Mouse (Mus musculus) monocyte, adult 2 months (primary cell): ENCODE measurements around the gene Sgip1.

Experiments
- DNase-seq, 2 experiments: peaks; one replicate each; pipeline ENCODE4 v3.0.0; 2022; ENCODE audit warnings: low spot score in 2 of 2, low read depth in 1 of 2

Sgip1 gene

DNA sequence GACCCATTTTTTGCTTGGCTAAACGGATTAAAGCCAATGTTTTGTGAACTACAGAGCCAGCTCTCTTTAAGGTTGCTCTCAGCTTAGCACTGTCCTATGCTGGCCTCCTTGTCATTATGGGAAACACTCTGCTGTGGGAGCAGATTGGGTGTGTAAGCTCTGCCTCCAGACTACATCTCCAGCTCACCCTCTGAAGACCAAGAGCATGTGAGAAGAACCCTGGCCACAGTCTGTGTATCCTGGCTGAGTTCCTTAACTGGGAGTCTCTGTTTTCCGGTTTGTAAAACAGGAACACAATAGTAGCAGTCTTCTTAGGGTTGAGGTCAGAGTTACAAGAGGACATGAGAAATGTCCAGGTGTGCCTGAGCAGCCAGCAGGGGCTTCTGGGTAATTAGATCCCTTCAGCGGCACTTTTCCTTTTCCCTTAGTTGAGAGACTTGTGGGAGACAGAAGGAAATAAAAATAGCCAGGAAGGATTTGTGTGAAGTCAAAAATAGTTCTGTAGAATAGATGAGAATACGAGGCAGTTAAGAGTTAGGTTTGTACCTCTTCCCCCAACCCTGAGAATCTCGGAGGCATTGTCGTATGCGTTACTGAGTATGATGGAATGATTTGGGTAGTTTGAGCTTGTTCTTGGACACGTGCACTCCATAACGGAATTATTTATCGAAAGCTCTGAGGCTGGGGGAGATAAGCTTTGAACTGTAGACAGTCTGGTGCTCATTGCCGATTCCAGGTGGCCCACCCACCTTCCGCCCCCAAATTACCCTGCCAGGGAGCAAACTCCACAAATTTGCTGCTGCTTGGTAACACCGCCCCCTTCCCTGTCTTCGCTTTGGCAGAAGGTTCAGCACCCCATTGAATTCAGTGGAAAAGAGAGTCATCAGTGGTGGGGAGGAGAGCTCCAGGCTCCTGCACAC, 146.9 kb downstream of the Sgip1 start:
- DNase-seq, result no peak

DNA sequence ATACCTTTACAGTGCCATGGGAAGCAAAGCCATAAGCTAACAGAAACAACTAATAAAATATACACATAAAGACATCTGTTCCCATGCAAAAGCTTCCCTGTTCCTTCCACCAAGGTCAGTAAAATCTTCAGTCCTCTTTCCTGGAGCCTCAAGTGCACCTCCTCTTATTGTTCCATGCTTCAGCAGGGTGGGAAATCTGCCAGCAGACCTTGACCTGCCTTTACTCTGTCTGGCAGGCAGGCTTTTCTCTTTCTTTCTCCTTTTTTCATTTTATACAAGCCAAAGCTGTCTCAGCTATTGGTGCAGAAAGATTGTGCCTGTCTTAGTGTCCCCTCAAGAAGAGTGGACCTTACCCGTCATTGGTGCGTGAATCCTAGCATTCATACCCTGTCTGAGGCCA, 154.8 kb downstream of the Sgip1 start:
- DNase-seq, result no peak

DNA sequence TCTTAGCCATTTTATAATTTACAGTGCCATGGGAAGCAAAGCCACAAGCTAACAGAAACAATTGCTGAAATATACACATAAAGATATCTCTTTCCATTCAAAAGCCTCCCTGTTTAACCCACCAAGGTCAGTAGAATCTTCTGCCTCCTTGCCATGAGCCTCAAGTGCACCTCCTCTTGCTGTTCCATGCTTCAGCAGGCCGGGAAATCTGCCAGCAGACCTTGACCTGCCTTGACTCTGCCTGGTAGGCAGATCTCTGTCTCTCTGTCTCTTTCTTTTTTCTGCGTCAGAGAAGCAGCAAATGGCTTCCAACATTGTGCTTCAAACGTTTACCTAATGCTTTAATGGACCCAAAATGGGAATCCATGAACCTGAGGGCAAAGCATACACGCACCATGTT, 157.9 kb downstream of the Sgip1 start:
- no peak for DNase-seq

DNA sequence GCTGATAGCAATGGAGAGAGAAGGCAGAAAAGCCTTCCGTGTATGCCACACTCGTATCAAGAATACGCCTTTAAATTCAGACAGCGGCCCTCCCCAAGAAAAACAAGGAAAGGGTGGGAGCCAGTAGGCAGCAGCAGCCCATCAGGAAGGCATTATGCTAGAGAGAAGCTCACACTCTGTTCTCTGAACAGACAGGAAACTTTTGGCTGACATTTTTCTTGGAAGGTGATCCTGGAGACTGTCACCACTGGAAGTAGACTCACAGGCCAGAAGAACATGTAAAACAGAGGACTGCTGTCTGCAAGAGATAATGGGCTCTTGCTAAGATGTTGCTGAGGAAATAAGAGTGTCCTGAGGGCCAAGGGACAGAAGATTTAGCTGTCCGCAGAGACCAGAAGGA, 158.6 kb downstream of the Sgip1 start:
- DNase-seq, result no peak

DNA sequence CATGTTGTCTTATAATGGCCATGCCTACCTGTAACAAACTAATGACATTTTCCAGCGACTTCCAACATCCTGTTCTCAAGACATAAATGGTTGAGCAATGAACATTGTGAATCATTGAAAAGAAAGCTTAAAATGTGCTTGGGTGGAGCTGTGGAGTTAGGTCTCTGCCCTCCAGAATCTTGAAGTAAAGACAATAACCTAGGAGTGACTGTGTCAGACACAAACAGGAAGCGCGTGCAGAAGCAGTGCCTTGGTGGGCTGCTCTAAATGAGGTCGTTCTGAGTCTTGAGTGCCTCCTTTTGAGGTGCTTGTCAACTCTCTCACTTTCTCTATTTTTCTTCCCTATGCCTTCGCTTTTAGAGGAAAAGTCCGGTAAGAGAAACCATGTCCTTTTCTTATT, 159.1 kb downstream of the Sgip1 start:
- DNase-seq, result no peak

DNA sequence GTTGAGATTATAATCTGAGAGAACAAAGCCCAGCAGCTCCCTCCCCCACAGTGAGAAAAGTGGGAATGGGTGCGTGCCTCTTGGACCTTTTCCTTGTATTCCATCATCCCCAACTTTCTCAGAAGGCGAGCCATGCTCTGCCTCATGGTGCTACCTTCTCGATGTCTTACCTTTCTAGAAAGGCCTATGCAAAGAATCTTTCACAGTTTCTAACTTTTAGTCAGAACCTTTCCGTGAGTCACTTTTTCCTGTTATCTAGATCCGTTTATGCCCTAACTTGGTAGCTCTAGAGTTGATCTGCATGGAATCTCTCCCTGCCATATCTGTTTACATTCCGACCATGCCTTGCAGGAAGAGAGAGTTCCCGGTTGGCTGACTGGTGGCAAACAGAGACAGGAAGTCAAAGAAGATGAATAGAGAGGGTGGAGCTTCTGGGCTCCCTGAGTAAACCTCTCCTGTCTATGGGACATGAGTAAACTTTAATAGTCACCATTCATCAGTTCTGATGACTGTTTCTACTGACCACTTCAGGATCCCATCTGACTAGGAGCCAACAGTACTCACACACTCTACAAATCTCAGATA, 166.8 kb downstream of the Sgip1 start:
- DNase-seq, result no peak

DNA sequence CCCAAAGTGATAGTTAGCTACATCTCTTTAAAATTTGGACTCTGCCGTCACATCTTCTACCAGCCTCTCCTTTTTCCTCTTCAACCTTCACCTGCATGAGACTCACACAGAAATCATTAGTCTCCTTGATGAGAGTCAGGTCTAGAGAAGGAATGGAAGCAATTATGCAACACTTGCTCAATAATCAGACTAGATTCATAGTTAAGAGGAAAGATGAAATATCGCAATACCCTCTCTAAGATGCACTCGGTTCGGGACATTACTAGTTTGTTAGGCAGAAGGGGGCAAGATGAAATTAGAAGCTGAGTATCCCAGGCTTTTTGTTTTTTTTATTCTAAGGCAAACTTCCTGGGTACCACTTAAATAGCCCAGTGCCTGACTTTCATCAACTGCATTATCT, 169.1 kb downstream of the Sgip1 start:
- DNase-seq, result no peak

DNA sequence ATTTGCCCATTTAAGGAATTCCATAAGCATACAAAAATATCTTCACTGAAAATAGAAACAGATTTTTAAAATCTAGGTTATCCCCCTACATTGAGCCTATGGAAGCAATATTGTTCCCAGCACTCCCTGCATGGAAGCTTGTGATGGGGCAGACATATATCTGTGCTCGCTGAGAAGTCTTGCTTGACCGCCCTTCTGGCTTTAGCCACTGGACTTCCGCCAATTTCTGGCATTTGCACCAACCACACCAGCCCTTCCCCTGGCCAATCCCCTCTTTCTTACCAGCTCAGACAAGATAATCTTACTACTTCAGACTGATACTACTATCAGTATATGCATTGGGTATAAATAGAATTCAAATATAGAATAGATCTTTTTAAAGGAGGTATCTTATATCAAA, 172.1 kb downstream of the Sgip1 start:
- no peak for DNase-seq

DNA sequence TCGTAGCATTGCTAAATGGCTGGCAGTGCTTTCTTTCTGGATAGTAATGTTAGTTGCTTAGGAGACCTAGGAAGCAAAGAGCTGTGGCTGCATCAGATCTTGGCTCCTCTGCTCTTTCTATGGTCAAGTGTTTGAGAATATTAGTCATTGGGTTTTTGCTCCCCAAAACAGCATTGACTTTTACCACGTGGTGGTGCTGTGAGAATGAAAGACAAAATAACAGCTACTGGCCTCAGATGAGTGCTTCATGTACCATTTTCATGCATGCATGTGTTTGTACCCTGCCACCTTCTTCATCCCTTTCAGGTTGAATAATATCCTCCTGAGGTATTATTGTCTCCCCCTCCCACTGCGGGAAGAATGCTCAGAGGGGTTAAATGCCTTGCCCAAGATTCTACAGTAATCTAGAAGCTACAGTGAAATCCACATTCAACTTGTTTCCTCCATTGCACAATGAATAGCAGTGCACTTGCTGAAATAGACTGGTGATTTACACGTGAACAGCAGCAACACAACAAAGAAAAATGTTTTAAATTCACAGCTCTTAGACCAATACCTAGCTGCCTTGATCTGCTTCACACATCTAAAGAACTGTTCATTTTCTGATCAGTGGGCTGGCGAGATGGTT, 172.7 kb downstream of the Sgip1 start:
- DNase-seq, result no peak

DNA sequence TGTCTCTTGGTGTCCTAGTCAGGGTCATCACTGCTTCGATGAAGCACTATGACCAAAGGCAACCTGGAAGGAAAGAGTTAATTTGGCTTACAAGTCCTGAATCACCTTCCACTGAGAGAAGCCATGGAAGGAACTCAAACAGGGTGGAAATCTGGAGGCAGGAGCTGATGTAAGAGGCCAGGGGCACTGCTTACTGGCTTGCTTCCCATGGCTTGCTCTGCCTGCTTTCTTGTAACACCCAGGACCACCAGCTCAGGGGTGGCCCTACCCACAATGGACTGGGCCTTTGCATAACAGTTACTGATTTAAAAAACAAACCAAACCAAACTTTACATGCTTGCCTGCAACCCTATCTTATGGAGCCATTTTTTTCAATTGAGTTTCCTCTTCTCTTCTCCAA, 177.1 kb downstream of the Sgip1 start:
- DNase-seq, result no peak

DNA sequence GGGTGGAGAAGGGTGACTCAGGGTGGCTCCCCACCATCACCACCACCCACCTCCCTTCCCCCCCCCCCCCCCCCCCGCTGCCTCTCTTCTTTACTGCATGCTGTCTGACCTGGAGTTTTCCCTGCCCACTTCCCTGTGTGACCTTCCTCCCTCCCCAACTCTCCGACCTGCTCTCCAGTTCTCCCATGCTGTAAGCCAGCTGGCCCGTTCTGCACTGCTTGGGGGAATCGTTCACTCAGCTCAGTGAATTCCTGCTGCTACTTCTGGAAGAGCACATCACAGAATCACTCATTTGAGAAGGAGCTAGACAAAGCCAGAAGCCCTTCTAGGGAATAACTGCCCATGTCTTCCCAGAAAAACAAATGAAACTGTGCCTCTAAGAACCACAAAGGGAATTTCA, 188.4 kb downstream of the Sgip1 start:
- DNase-seq, result no peak

DNA sequence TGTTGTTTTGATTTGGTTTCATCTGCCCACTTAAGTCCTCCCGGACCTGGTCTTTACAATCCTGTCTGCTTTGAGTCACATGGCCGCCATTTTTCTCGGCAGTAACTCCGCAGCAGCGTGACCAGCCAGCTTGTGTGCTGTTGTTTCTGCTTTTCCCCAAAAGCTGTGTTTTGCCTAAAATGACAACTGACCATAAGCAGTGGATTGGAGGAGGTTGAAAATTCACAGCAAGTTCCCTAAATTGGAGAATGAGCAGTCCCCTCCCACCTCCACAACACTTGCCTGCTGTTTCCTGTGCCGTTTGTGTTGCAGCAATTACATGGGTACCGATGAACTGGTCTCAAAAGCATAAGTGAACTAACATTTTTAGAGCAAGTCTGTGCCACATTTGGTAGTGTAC, 189.6 kb downstream of the Sgip1 start:
- DNase-seq, result peak; percentile 24 to 30

DNA sequence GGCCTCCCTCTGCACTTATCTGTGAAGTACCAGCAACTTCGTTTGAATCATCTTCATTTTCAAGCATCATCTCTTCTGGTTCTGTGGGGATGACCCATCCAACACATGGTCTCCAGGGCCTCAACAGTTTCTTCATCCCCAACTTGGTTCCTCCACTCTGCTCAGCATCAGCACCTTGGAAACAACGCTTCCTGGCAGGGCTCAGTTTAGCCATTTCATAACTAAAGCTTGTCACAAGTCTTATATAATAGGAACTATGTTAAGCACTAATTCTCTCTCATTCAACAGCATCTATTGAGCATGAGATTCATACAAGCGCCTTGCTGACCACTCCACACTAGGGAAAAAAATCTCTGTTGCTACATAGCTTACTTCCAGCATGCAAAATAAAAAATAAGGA, 199.2 kb downstream of the Sgip1 start:
- no peak for DNase-seq

DNA sequence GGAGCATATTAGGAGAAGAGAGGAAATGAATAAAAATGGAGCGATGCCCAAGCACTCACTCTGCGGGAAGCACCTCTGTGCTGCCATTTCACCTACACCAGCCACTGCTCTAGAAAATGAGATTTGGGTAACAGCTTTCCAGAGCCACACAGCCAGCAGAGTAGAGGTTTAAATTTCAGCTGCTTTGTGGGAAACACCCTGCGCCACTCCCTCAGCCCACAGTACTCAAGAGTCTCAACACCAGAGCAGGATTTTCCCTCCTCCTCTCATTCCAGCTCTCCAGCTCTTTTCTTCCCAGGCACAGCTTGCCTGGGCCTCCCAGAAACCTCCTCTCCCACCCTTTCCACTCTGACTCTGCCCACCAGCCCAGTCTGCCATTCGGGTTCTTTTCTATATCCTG, 199.6 kb downstream of the Sgip1 start:
- no peak for DNase-seq

DNA sequence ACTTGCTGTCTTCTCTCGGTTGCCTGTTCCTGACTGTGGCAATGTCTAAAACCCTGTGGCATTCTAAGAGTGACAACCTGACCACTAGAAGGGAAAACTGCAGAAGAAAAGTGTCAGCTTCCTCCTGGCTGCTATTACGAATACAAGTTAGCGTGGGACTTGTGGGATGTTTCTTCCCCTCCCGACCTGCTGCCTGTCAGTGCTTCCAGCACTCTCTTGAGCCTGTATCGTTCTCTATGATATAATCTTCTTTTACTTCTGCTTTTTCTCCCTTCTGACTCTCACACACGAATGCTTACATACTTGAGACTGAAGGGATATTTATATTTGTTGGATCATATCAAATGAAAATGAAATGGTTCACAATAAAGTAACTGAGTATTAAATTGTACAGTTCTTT, 203.2 kb downstream of the Sgip1 start:
- DNase-seq, result no peak

DNA sequence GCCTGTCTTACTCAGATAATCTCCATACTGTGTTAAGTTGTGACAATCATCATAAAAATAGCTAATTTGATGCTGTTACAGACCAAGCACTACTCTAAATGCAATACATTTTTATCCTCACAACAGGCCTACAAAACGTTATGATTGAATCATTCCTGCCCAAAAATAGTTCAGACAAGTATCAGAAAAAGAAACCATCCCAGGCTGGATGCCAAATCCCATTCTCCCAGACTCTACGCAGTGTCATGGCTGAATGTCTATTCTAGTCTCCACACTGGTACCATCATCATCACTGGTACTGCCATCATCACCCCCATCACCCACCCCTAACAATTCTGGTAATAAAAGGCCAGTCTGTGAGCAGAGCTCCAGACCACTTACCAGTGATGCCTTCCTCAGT, 211.4 kb downstream of the Sgip1 start:
- no peak for DNase-seq

DNA sequence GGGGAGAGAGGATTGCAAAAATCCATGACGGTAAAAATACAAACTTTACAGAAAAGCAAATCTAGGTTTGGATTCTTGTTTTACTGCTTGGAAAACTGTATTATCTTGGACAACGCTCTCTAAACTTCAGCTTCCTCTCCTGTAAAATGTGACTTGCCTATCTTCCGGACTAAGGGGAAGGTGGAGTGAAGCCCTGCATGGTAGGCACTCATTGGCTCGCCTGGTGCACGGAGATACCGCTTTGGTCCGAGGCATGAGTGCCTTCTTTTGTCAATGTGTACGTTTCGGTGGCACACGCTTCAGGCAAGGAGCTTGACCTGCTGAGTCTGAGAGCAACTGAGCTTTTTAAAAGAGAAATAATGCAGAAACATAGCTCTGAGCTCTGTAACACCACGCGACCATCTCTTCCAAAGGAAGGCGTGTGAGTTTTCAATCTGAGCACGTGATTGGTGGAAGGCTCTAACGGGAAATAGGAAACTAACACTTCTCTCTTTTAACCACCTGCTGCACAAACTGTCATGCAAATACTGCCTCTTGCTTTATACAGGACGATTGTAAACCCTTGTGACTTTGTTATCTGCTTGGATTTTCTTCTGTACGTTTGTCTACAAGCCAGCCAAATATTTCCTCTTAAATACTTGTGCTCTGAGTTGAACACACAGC, 214.3 kb downstream of the Sgip1 start:
- no peak for DNase-seq

DNA sequence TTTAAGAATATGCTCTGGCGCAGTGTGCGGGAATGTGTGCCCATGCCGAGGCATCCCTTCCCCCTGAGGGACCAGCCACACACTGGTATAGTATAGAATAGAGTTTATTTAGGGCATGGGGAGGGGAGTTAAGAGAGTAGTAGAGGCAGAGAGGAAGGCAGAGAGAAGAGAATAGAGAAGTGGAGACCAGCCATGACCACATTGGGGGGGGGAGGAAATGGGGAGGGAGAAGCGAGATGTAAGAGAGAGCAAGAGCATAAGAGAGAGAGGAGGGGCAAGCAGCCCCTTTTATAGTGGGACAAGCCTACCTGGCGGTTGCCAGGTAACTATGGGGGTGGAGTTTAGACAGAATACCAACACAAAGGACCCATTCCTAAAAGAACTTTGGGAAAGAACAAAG, 218.3 kb downstream of the Sgip1 start:
- DNase-seq, result no peak

DNA sequence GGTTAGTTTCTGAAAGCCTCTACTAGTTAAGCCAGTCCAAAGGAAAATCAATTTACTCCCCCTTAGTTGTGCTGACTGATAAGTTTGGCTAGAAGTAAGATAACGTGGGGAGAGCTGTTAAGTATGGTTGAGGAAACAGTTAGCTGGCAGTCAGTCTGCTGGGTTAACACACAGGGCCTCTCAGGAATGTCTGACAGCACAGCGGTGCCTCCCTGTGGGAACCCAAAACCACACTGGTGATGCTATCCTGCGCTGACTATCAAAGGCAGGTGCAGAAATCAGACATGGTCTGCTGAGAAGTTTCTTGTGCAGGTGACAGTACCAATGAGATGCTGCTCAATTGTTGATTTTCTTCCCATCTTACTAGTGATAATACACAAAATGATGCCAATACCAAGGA, 223.1 kb downstream of the Sgip1 start:
- no peak for DNase-seq

DNA sequence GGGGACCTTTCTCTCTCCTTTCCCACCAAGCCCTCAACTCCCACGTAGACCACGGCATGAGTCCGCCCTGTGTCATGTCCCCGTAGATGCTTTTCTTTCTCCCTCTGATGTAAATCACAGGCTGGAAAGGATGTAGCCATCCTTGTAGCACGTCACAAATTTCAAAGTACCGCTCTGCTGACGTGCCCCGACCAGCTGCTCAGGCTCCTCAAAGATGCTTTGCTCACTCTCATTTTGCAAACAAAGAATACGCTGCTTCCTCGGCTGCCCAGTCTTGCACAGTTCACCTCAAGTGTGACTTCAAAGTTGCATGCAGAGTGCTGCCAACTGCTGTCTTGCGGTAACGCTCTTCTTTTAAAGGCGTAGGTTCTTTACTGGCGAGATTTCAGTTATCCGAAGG, 226.7 kb downstream of the Sgip1 start:
- DNase-seq, result no peak

DNA sequence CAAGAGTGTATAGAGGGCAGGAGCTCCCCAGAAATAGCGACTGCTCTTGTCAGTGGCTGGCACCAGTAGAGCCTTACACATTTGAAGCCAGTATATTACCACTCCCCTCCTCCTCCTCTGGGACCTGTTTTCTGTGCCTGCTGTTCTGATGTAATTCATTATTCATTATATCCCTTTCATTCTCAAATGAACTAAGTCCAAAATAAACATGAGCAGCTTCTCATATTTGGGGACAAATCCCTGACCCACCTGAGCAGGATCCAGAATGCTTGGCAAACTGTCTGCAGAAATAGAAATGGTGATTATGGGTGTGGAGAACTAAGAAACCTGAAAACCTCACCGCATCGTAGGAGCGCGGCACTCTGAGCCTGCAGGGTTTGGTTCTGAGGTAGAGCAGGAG, 228.5 kb downstream of the Sgip1 start:
- no peak for DNase-seq

DNA sequence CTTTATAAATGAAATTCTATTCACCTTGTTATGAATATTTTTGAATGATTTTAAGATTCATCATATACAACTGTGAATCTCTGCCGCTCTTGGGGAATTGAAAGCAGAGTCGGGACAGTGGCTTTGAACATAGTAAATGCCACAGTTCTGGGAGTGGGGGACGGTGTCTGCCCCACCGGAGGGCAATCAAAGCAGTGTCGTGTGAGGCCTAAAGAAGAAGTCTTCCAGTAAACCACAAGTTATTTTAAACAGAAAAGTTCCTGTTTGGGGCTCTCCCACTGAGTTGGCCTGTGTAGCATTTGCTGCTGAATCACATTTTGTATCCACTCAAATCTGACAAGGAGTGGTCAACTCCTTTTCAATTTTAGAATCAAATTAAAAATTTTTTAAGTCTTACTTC, 230.1 kb downstream of the Sgip1 start:
- DNase-seq, result no peak
